Mouse (Mus musculus) ovary, adult 18-20 months (tissue): ENCODE data around the gene Nup214.

Source experiments
- DNase-seq: peaks from one replicate; pipeline ENCODE4 v3.0.0; 2022; ENCODE audit warnings: low spot score, mixed read lengths

Nup214 gene

DNA sequence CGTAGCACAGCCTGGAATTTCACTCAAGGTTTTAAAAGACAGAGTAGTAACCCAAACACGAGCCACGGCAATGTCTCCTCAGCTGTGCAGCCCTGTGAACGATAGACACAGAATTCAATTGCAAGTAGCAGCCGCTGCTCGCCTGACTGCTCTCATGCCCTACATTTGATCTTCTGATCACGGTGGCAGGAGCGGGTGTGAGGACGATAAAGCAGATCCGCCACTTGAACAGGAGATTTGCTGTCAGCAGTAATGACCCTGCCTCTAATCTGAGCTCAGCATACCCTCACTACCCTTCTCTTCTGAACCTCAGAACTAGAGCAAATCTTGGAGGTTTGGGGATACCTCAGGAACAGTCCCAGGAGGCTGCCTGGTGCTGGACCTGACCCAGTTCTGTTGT is 71.8 kb downstream of the Nup214 start:
- DNase-seq, result no peak

DNA sequence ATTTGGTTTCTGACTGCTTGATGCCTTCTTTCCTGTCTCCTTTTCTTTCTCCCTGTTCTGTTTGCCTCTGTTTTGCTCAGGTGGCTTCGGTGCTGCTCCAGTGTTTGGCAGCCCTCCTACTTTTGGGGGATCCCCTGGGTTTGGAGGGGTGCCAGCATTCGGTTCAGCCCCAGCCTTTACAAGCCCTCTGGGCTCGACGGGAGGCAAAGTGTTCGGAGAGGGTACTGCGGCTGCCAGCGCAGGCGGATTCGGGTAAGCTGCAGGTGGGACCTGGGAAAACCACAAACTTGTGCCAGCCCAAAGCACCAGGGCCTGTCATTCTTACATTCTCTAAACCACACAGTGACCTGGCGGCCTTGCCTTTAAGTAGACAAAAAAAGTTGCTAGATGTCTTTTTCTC is 73.1 kb downstream of the Nup214 start:
- no peak for DNase-seq

DNA sequence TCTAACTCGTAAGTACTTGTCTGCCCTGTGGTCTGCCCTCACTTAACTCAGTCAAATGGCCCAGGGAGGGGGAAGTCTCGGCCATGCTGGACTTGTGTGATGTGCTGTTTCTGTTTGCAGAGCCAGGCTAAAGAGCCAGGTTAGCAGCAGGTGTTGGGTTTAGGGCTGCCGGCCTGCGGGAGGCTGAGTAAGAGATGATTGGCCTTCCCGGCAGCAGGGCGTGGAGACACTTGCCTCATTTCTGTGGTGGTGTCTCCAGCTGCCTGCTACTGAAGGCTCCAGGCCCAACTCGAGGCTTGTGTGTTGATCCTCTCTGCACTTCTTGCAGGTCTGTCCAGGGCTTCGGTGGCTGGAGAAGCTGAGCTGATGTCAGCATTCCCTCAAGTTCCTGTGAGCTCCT is 77.6 kb downstream of the Nup214 start:
- DNase-seq, result no peak

DNA sequence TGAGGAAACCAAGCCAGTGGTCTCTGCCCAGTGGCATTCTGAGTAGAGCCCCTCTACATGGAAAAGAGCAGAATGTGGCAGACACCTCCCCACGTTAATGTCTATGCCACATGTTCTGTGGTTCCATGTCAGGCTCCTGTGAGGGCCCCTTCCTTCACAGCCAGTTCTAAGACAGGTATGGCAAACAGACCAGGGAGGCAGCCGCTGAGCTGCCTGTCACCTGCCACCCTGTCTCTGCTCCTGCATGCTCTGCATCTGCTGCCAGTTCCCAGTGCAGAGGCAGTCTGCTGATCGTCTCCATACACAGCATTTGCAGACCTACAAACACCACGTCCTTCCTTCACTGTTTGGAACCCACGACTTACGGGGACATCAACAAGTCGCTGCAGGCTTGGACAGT is 78.2 kb downstream of the Nup214 start:
- no peak for DNase-seq

DNA sequence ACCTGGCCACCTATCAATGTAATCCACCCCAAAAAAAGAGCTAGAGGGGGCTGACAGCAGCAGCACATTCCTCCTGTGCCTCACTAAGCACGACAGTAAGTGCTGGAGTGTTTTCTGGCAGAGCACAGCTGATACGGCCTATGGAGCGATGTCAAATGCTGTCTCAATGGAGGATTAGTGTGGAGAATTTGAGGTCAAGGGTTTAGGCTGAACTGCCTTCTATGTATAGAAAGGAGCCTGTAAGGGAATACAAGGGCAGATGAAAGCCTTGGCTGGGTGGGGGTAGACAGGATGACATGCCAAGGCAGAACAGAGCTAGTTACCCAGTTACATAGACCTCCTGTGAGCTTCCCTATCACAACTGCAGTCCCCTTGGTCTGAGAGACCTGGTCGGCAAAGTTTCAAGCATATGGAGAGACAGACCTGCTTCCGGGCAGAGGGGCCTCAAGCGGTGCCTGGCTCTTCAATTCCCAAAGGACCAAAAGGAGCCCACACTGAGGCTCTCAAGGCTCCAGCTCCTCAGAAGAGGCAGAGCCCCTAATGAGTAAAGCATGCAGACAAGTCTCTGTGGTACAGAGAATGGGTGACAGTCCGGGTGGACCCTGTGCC is 81.2 kb downstream of the Nup214 start:
- DNase-seq, result no peak

DNA sequence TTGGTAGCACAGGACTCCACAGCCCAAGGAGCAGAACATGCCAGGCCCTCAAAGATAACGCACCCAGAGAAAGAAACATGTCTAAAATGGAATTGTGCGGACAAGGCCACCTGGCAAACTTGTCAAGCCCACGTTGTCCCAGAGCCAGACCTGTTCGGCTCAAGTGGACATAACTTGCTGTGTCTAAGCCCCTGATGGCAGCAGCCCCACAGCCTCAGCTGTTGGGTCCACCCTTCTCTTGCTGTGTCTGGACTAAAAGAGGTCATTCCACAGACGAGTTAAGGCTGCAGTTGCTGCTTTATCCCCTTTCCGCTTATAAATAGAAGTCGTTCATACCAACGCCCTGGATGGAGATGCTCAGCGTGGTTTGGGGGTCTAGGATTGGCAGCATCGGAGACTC is 82.3 kb downstream of the Nup214 start:
- DNase-seq, result no peak

DNA sequence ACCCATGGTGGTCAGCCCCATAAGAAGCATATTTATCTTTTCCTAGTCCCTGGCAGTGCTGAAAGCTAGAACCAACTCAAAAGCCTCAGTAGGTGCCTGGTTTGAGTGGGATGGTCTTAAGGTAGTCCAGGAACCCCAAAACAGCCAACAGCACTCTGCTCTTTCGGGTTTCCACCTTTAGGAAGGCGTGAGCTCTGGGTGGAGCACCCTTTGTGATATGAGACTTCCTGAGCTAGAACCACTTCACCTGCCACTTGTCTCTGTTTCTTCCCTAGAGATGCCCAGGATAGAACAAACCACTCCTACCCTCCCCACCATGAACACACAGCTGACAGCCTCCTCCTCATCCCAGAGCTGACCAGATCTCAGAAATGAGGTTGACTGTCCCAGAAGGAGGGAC is 83.1 kb downstream of the Nup214 start:
- no peak for DNase-seq

DNA sequence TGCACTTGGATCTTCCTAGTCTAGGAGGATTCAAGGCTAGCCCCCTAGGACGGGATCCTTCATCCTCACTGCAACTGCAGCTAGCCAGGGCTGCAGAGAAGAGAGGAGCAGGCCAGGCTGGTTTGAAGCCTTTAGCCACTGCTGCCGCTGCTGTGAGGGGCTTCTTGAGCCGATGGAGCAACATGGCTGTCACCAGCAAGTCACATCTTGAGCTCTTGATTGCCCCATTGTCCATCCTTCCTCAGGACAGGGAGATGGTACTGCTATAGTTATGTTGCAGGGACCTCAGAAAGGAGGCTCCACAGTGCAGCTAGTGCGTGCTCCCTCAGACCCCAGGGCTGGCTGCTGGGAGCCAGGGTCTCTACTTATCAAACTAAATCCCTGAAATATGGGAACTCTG is 83.6 kb downstream of the Nup214 start:
- DNase-seq, result no peak

DNA sequence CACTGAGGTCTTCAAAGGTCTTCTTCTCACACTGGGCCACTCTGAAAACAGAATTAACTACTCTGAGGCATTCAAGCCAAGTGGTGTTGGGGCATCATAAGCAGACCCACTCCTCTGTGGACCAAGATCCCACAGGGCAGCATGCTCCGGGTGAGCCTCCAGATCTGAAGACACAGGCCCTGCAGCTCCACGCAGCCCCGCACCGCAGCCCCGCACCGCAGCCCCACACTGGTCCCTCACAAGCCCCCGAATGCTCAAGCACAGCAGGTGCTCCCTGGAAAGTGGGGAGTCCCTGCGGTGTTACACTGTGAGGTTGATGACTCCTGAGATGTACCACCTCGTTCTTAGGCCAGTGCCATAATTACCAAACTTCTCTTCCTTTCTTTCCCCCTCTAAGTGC is 84.0 kb downstream of the Nup214 start:
- DNase-seq, result no peak

DNA sequence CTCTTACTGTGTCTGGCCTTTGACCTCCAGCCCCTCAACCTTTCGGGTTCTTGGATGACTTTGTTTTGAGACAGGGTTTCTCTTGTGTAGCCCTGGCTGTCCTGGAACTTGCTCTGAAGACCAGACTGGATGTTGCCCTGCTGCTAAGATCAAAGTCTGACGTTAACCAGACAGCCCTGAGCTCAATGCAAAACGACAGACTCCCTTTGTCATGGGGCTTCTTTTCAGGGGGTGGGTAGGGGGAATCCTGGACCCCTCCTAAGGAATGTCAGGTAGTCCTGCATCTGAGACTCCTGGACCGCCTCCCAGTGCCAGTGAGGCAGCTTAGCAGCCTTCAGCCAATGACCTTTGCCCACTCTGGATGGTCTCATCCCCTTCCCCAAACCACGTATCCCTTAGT is 84.5 kb downstream of the Nup214 start:
- DNase-seq, result no peak

DNA sequence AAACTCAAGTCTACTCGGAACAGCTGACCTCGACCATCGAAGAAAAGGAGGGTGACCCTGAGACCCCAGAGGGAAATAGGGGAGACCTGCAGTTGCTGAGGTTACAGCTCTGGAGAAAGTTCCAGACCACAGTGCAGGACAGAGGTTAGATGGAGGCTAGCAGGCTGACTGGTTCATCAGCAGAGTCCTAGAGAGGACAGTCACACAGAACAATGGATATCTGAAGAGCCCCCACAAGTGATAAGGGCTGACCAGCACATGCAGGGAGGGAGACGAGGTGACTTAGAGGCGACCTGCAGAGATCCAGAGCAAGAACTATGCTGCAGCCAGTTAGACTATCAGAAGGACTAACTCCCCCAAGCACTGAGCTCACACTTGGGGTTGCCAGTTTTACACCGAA is 85.4 kb downstream of the Nup214 start:
- DNase-seq, result no peak

DNA sequence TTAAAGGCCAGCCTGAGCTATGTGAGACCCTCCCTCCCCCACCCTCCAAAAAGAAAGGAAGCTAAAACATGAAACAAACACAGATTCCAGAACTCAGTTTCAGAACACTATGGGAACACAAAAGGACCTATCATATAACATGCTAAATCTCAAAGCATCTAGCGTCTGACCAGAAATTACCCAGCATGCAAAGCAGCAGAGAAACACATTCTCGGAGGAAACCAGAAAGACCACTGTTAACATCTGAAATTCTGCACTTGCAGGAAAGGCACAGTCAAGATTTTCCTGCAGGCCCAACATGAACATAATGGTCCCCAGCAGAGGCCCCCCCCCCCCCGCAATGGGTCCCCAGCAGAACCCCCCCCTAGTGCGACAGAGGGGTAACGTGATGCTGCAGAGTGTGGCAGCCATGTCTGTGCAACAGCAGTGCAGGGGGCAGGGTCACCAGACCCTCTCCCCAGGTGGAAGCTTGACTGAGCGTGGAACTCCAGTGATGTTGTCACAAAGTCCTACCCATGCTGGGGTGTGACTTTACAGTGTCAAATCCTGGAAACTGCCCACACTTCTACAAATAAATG is 86.1 kb downstream of the Nup214 start:
- DNase-seq, result no peak

DNA sequence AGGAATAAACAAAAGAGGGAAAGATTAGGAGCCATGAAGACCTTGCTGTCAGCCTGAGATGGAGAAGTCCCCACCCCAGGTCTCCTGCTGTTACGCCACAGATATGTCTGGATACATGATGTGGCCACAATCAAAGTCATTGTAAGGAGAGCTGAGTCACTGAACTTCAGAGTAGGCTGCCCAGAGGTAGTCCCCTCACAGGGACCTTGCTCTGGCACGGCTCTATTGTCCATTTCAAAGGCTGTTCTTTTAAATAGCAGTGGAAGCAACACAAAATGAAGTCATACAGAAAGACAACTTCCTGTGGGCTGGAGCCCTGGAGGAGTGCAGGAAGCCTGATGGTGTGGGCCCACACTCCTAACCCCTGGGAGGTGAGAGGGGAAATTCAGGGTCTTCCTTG is 87.0 kb downstream of the Nup214 start:
- DNase-seq, result no peak

DNA sequence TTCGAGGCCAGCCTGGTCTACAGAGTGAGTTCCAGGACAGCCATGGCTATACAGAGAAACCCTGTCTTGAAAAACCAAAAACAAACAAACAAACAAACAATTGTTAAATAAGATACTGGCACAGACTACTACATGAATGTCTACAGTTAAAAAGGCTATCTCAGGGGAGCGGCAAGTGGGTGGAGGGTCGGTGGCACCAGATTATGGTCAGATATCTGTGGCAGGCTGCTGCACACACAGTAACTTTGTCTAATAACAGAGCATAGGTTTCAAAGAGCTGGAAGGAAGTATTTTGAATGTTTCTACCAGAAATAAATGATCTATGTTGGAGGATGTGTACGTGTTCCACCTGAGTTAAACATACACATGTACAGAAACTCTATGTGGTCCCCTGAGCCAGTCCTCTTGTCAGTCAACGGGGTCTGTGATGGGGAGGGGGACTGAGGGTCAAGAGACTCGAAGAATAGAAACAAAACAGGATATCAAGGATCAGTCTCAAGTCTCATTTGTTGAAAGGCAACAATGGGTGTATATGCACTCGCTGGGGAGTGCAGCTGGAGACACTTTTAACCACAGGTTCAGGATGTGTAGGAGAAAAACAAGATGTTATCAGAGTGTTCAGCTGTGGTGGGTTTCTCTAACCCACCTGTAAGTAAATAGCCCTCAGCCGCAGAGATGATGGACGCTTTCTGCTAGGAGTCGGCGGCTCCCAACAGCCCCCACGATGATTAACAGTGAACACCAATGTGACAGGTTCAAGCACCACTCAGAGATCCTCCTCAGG is 87.7 kb downstream of the Nup214 start:
- no peak for DNase-seq

DNA sequence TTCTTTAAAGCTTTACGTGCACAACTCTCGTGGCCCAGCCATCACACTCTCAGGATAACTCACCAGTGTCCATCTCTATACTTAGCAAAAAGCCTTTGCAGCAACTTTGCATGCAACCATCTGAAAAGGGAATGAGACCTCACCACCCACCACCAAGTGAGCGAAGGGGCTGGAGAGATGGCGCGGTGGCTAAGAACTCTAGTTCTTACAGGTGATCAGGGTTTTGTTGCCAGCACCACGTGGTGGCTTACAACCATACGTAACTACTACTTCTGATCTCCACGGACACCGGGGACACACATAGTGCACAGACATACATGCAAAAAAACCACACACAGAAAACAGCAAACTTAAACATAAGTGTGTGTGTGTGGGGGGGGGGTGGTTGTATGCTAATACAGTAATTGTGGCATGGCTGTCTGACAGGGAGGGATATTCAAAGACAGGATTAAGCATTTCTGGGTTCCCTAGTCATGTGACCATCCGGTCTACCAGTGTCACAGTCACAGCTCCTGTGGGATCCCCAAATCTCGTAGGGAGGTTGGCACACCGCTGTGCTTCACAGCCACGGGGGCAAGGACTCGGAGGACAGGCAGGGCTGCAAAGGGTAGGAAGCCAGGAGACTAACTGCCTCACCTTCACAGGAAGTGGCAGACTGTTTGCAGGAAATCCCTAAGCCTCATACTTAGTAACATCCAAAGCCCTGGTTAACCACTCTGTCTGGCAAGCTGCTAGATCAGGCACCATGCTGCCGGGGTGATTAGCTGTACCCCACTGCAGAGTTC is 88.6 kb downstream of the Nup214 start:
- no peak for DNase-seq

DNA sequence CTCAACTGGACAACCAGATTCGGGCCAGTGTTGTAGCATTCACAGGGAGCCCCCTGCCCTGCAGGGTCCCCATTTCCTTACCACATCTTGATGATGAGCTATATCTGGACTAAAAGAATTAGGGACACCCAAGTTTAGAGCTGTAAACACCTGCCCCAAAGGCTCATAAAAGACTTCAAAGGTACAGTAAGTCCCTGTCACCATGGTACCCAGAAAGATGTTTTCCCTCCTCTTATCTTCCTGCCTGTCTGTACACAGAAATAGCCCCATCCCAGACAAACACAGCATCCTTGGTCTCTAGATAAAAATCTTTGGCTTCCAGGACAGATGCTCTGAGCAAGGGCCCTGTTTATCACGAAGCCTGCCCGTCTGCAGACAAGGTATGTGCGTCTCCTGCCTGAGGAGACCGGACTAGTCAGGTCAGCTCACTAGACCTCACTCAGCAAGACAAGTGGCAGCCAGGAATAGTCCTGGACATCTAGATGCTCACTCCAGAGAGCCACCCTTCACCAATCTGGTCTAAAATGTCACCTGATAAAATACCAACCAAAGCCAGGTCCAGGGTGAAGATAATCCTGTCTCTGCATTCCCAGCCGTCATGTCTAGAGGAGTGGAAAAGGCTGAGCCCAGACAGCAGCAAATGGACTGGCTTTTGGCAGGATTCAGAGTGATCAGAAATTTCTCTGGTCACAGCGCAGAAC is 89.4 kb downstream of the Nup214 start:
- DNase-seq, result no peak

DNA sequence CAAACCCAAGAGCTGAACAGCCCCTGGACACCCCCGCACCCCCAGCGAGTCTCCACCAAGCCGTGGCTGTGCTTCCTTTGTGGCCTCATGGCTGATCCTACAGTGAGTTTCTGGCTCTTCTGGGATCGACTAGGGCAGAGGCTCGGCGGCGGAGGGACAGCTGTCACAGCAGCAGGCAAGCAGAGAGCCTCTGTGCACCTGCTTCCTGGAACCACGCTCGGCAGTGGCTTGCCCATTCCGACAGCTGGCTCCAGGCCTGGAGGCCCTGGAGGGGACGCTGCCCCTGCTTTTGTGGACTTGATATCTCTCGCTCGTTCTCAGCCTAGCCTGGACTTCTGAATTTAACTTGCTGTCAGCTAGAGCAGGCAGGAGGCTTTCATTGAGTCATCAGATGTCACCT is 90.7 kb downstream of the Nup214 start:
- DNase-seq, result no peak

DNA sequence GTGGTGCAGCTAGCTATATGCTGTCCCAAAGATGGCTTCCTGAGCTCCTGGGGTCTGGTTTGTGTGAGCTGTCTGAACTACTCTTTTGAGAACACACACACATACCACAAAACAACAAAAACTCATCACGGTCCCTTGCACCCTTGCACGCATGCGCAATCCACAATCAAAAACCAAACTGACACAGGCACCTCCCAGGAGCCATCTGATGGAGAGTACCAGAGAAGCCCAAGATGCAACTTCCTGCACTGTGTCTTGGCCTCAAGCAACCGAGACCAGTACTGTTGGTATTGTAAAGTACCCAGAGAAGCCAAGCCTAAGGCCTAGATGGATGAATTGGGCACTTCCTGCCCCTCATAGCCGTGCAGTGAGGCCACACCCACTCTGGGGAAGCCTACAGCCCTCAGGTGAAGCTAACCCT is 91.1 kb downstream of the Nup214 start:
- no peak for DNase-seq

DNA sequence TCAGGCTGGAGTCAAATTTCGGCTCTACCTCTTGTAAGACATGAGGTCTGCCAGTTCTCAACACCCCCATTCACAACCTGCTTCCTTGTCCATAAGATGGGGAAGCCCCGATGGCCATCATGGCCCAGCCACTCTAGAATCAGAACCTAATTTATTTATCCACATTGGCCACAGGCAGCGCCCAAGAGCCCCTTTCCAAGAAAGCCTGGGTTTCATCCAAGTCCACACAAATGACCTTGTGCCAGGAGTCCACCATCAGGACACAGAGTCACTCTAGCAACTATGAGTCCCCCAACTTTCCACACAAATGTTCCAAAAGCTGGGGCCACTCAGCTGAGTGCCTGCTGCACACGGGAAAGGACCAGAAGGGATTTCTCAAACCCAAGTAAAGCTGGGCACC is 91.8 kb downstream of the Nup214 start:
- no peak for DNase-seq

DNA sequence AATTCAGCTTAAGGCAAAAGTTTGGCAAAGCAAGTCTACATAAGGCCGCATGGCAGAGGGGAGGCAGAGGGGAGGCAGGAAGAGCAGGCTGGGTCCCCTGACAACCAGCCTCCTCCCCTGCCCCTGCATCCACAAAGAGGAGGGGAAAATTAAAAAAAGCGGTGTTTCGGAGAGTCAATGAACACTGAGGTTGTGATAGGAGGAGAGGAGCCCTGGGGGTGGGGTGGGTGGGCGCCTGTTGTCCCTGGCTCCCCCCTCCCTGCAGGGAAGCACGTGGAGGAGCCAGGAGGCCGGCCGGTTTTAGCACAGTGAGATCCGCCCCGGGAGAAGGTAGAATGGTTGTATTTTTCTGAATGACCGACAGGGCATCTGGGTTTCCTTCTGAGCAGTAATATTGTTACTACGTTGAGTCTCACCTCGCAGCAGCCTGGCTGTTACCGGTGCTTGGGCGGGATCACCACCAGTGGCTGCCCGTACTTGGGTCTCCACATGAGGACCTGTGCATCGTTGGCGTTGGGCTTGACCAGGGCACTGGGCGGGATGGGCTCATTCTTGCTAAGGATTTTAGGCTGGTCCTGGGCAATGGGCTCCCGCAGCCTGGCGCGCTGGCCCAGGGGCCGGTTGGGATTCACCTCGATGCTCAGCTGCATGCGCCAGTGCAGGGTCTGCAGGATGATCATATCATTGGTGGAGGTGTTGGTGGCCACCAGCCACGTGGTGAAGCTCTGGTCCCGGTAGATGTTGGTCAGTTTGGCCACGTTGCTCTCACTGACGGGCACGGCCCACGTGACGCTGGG is 94.8 kb downstream of the Nup214 start:
- DNase-seq, result no peak

DNA sequence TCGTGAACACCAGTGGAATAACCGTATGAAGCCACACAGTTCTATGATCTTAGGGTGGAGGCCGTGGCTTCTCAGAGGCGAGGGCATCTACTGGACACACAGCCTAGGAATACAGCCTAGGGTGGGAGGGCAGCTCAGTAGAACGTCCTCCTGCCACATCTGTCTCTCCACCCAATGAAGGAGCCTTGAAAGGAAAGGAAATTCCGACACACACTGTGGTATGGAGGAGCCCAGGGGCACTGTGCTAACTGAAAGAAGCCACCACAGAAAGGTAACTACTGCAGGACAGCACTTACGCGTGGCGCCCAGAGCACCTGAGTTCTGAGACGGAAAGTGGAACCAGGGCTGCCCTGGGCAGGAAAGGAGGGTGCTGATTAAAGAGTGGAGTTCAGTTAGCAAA is 96.5 kb downstream of the Nup214 start:
- DNase-seq, result no peak
